Mouse (Mus musculus): ENCODE results near the gene Calml4. TPM values are rescaled to one million over a fixed set of nuclear protein-coding genes. Genes with fewer than 3 reads are reported as not detected.
A peak's percentile ranks its signal among the peaks of the same experiment; 100 is the strongest.
"Not testable (repeated sequence)": the region's sequence is repeated elsewhere in the genome, so short reads cannot be mapped to it uniquely, and the experiment has no call there.

Gene Calml4
- polyA plus RNA-seq, 1 experiment from 2014 or later: 6.5 TPM

GRCm38 (mm10) chr9:62819910-62820309, 38.0 kb upstream of the Calml4 start:
- not testable (repeated sequence) for ATAC-seq; H3K9me3 ChIP-seq (replicated peaks); H3K27me3 ChIP-seq; H3K36me3 ChIP-seq (ENCODE audit: poor library complexity, severe bottlenecking); H3K4me3 ChIP-seq; H3K9ac ChIP-seq; H3K4me1 ChIP-seq; H3K27ac ChIP-seq; H3K4me2 ChIP-seq
- 93% methylated on average over 6 of the region's 6 CpGs for WGBS

GRCm38 (mm10) chr9:62820829-62821228, 37.1 kb upstream of the Calml4 start:
- Histone ChIP-seq H3K4me2 (no peak overlapping the region), H3K4me3 (no peak overlapping the region), H3K27me3 (no peaks in the 10 kb centered on the region), H3K9ac (no peak overlapping the region), H3K9me3 (replicated peaks) (no peaks in the 10 kb centered on the region), H3K4me1 (peaks cover 17% of the 10 kb centered on the region), H3K36me3 (ENCODE audit: poor library complexity, severe bottlenecking) (no peaks in the 10 kb centered on the region), H3K27ac (no peak overlapping the region)
- ATAC-seq: no peak
- 90% methylated on average over 6 of the region's 6 CpGs for WGBS

DNA sequence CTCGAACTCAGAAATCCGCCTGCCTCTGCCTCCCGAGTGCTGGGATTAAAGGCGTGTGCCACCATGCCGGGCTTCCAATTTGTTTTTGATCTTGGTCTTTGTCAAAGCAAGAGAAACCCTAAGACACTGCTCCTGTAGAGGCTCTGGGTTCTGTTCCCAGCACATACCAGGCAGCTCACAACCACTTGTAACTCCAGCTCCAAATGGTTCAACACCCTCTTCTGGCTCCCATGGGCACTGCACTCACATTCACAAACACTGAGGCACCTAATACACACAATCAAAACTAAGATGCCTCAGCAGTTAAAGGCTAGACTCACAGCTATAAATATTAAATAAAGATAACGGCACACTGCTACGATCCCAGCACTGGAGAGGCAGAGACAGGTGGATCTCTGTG, 36.1 kb upstream of the Calml4 start:
- Histone ChIP-seq H3K27me3 (no peaks in the 10 kb centered on the region), H3K4me3 (no peak overlapping the region), H3K4me1 (peaks cover 26% of the 10 kb centered on the region), H3K36me3 (ENCODE audit: poor library complexity, severe bottlenecking) (no peaks in the 10 kb centered on the region), H3K9ac (no peak overlapping the region), H3K9me3 (replicated peaks) (no peaks in the 10 kb centered on the region), H3K4me2 (no peak overlapping the region), H3K27ac (no peak overlapping the region)
- no peak for ATAC-seq
- WGBS: over 99% methylated on average over 7 of the region's 7 CpGs

- H3K9me3 ChIP-seq (replicated peaks): no peaks in the 10 kb centered on the region
- peak overlapping the region; percentile 14; the same call in 1 of the 2 replicates for H3K4me2 ChIP-seq
- H3K4me3 ChIP-seq: no peak overlapping the region
- H3K36me3 ChIP-seq (ENCODE audit: poor library complexity, severe bottlenecking): no peaks in the 10 kb centered on the region
- peak overlapping the region; percentile 40; the same call in 1 of the 2 replicates for H3K27ac ChIP-seq
- H3K27me3 ChIP-seq: no peaks in the 10 kb centered on the region
- no peak overlapping the region for H3K9ac ChIP-seq
- WGBS: 3% methylated on average over 9 of the region's 9 CpGs
- peaks cover 21% of the 10 kb centered on the region for H3K4me1 ChIP-seq
- no peak for ATAC-seq
Measured at GRCm38 (mm10) chr9:62825791-62826393, 32.0 kb upstream of the Calml4 start.

GRCm38 (mm10) chr9:62826456-62826855, 31.4 kb upstream of the Calml4 start:
- no peaks in the 10 kb centered on the region for H3K27me3 ChIP-seq
- 4% methylated on average over 7 of the region's 7 CpGs for WGBS
- ATAC-seq: no peak
- H3K4me3 ChIP-seq: no peak overlapping the region
- no peak overlapping the region for H3K9ac ChIP-seq
- H3K27ac ChIP-seq: no peak overlapping the region
- H3K4me1 ChIP-seq: peaks cover 21% of the 10 kb centered on the region
- no peaks in the 10 kb centered on the region for H3K9me3 ChIP-seq (replicated peaks)
- no peaks in the 10 kb centered on the region for H3K36me3 ChIP-seq (ENCODE audit: poor library complexity, severe bottlenecking)
- peak overlapping the region; percentile 14; the same call in 1 of the 2 replicates for H3K4me2 ChIP-seq

- H3K9me3 ChIP-seq (replicated peaks): no peaks in the 10 kb centered on the region
- H3K4me3 ChIP-seq: peak overlapping the region; percentile 43
- 4% methylated on average over 24 of the region's 24 CpGs for WGBS
- peak overlapping the region; percentile 55 for H3K4me2 ChIP-seq
- peak overlapping the region; percentile 41 for H3K27ac ChIP-seq
- peaks cover 21% of the 10 kb centered on the region for H3K4me1 ChIP-seq
- no peaks in the 10 kb centered on the region for H3K36me3 ChIP-seq (ENCODE audit: poor library complexity, severe bottlenecking)
- no peak overlapping the region; the same call in 1 of the 2 replicates for H3K9ac ChIP-seq
- H3K27me3 ChIP-seq: no peaks in the 10 kb centered on the region
- peak; percentile 50 for ATAC-seq
Measured at GRCm38 (mm10) chr9:62827939-62828652, 29.8 kb upstream of the Calml4 start.

GRCm38 (mm10) chr9:62828662-62829086, 29.2 kb upstream of the Calml4 start:
- Histone ChIP-seq H3K9me3 (replicated peaks) (no peaks in the 10 kb centered on the region), H3K27ac (peak overlapping the region; percentile 41; the same call in 1 of the 2 replicates), H3K4me2 (peak overlapping the region; percentile 55), H3K4me1 (peaks cover 21% of the 10 kb centered on the region), H3K9ac (0 out of 2 replicates have a peak overlapping the region, but pooled peaks have one; percentile 13), H3K4me3 (peak overlapping the region; percentile 43), H3K36me3 (ENCODE audit: poor library complexity, severe bottlenecking) (no peaks in the 10 kb centered on the region), H3K27me3 (no peaks in the 10 kb centered on the region)
- under 1% methylated on average over 23 of the region's 23 CpGs for WGBS
- ATAC-seq: peak; percentile 91

- no peaks in the 10 kb centered on the region for H3K27me3 ChIP-seq
- 75% methylated on average over 6 of the region's 6 CpGs for WGBS
- ATAC-seq: no peak
Measured at GRCm38 (mm10) chr9:62829877-62830276, 28.0 kb upstream of the Calml4 start.

GRCm38 (mm10) chr9:62834906-62835305, 23.0 kb upstream of the Calml4 start:
- 87% methylated on average over 5 of the region's 5 CpGs for WGBS

More at GRCm38 (mm10) chr9:62829877-62830276, 28.0 kb upstream of the Calml4 start:
- H3K4me2 ChIP-seq: no peak overlapping the region
- peaks cover 21% of the 10 kb centered on the region for H3K4me1 ChIP-seq
- H3K36me3 ChIP-seq (ENCODE audit: poor library complexity, severe bottlenecking): no peaks in the 10 kb centered on the region
- H3K4me3 ChIP-seq: no peak overlapping the region
- no peak overlapping the region for H3K9ac ChIP-seq
- no peaks in the 10 kb centered on the region for H3K9me3 ChIP-seq (replicated peaks)
- H3K27ac ChIP-seq: no peak overlapping the region

GRCm38 (mm10) chr9:62835705-62836446, 22.0 kb upstream of the Calml4 start:
- no peak overlapping the region for H3K27ac ChIP-seq
- H3K27me3 ChIP-seq: no peaks in the 10 kb centered on the region
- H3K4me1 ChIP-seq: peaks cover 20% of the 10 kb centered on the region
- H3K4me2 ChIP-seq: no peak overlapping the region
- no peaks in the 10 kb centered on the region for H3K36me3 ChIP-seq (ENCODE audit: poor library complexity, severe bottlenecking)
- H3K9me3 ChIP-seq (replicated peaks): no peaks in the 10 kb centered on the region
- H3K9ac ChIP-seq: no peak overlapping the region
- 53% methylated on average over 4 of the region's 4 CpGs for WGBS
- no peak overlapping the region for H3K4me3 ChIP-seq
- no peak for ATAC-seq

More at GRCm38 (mm10) chr9:62834906-62835305, 23.0 kb upstream of the Calml4 start:
- H3K27ac ChIP-seq: no peak overlapping the region
- no peaks in the 10 kb centered on the region for H3K36me3 ChIP-seq (ENCODE audit: poor library complexity, severe bottlenecking)
- H3K27me3 ChIP-seq: no peaks in the 10 kb centered on the region
- H3K9me3 ChIP-seq (replicated peaks): no peaks in the 10 kb centered on the region
- H3K9ac ChIP-seq: no peak overlapping the region
- ATAC-seq: no peak
- no peak overlapping the region for H3K4me3 ChIP-seq
- no peak overlapping the region for H3K4me2 ChIP-seq
- H3K4me1 ChIP-seq: peaks cover 17% of the 10 kb centered on the region

DNA sequence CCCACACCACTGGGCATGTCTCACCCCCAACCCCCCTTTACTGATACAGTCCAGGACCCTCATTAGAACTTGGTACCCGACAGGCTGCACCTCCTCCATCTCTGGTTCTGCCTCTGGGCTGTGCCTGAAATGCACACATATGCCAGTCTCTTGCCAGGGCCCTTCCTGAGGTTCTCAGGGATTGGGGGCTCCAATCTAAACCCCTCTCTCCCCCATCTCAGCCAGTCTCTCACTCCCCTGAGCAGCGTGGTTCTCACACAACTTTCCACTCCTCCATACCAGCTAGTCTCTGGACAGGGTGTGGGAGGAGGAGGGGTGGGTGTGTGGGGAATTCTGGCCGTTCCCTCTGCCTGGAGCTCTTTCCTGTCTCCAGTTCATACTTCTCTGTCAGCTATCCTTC, 20.3 kb upstream of the Calml4 start:
- Histone ChIP-seq H3K9me3 (replicated peaks) (no peaks in the 10 kb centered on the region), H3K36me3 (ENCODE audit: poor library complexity, severe bottlenecking) (no peaks in the 10 kb centered on the region), H3K4me3 (no peak overlapping the region), H3K4me1 (peaks cover 20% of the 10 kb centered on the region), H3K27ac (peak overlapping the region; percentile 31; the same call in 1 of the 2 replicates), H3K27me3 (no peaks in the 10 kb centered on the region), H3K9ac (no peak overlapping the region), H3K4me2 (peak overlapping the region; percentile 77; the same call in 1 of the 2 replicates)
- no peak for ATAC-seq
- 69% methylated on average over 3 of the region's 3 CpGs for WGBS

DNA sequence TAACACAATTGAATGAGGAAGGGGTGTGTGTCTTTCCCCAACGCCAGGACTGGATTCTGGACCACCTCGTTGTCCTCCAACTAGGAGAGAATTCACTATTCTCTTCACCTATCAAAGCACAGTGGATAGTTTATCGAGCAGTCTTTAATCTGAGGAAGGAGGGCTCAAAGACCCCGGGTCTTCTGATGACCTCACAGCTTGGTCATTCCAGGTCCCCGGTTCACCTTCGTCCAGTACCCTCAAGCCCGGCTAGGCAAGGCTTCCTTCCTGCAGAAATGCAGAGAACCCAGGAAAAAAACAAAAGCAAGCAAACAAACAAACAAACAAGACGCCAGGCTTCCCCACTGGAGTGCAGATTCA, 19.8 kb upstream of the Calml4 start:
- H3K9me3 ChIP-seq (replicated peaks): no peaks in the 10 kb centered on the region
- peak overlapping the region; percentile 87 for H3K9ac ChIP-seq
- no peaks in the 10 kb centered on the region for H3K36me3 ChIP-seq (ENCODE audit: poor library complexity, severe bottlenecking)
- peak overlapping the region; percentile 31; the same call in 1 of the 2 replicates for H3K27ac ChIP-seq
- peak overlapping the region; percentile 63 for H3K4me3 ChIP-seq
- H3K4me2 ChIP-seq: peak overlapping the region; percentile 77
- H3K4me1 ChIP-seq: peaks cover 20% of the 10 kb centered on the region
- ATAC-seq: no peak; the same call in 1 of the 2 replicates
- H3K27me3 ChIP-seq: no peaks in the 10 kb centered on the region
- WGBS: 16% methylated on average over 8 of the region's 8 CpGs

All from forebrain, embryonic 13.5 days (tissue).